Mouse (Mus musculus): Measurements from ENCODE around the gene Ptprm. TPM values are rescaled to one million over a fixed set of nuclear protein-coding genes. Genes with fewer than 3 reads are reported as not detected.

Gene Ptprm
- polyA plus RNA-seq, 1 experiment from 2014 or later: 1.4 TPM

- H3K36me3 ChIP-seq (replicated peaks; ENCODE audit: insufficient read depth, low read length): no peaks in the 10 kb centered on the region
- DNase-seq (no peak), ATAC-seq (no peak)
- H3K27ac ChIP-seq (ENCODE audit: low read depth): no peak overlapping the region
- no peak overlapping the region for H3K4me2 ChIP-seq (ENCODE audit: low read depth, low read length)
- H3K27me3 ChIP-seq (ENCODE audit: insufficient read depth, low read length): no peaks in the 10 kb centered on the region
- no peak for TF ChIP-seq CTCF (IDR thresholded peaks at IDR 0.05; ENCODE audit: low read depth)
- TF ChIP-seq EP300 (IDR thresholded peaks at IDR 0.05; ENCODE audit: low read depth): no peak
- no peaks in the 10 kb centered on the region for H3K4me1 ChIP-seq (ENCODE audit: insufficient read depth)
- no peak overlapping the region for H3K9ac ChIP-seq (replicated peaks)
- 66% methylated on average over 5 of the region's 5 CpGs for WGBS (ENCODE audit: insufficient replicate concordance)
- no peaks in the 10 kb centered on the region for H3K9me3 ChIP-seq (ENCODE audit: low read length)
- H3K4me3 ChIP-seq (ENCODE audit: low read depth, low read length): no peak overlapping the region
Measured at GRCm38 (mm10) chr17:67339569-67339968, 14.7 kb downstream of the Ptprm start.

- 41% methylated on average over 3 of the region's 3 CpGs for WGBS (ENCODE audit: insufficient replicate concordance)
- Histone ChIP-seq H3K4me1 (ENCODE audit: insufficient read depth) (no peaks in the 10 kb centered on the region), H3K27me3 (ENCODE audit: insufficient read depth, low read length) (no peaks in the 10 kb centered on the region), H3K4me2 (ENCODE audit: low read depth, low read length) (no peak overlapping the region), H3K4me3 (ENCODE audit: low read depth, low read length) (no peak overlapping the region), H3K36me3 (replicated peaks; ENCODE audit: insufficient read depth, low read length) (no peaks in the 10 kb centered on the region), H3K27ac (ENCODE audit: low read depth) (no peak overlapping the region), H3K9ac (replicated peaks) (no peak overlapping the region), H3K9me3 (ENCODE audit: low read length) (no peaks in the 10 kb centered on the region)
- ATAC-seq: no peak
- no peak for TF ChIP-seq CTCF (IDR thresholded peaks at IDR 0.05; ENCODE audit: low read depth)
- TF ChIP-seq EP300 (IDR thresholded peaks at IDR 0.05; ENCODE audit: low read depth): no peak
- DNase-seq: no peak
Measured at GRCm38 (mm10) chr17:67334310-67334709, 19.9 kb downstream of the Ptprm start.

- no peak overlapping the region for H3K9ac ChIP-seq (replicated peaks)
- H3K4me3 ChIP-seq (ENCODE audit: low read depth, low read length): no peak overlapping the region
- DNase-seq (no peak), ATAC-seq (no peak)
- WGBS (ENCODE audit: insufficient replicate concordance): 29% methylated on average over 4 of the region's 4 CpGs
- no peak for TF ChIP-seq EP300 (IDR thresholded peaks at IDR 0.05; ENCODE audit: low read depth)
- no peak for TF ChIP-seq CTCF (IDR thresholded peaks at IDR 0.05; ENCODE audit: low read depth)
- no peak overlapping the region for H3K4me2 ChIP-seq (ENCODE audit: low read depth, low read length)
- no peaks in the 10 kb centered on the region for H3K4me1 ChIP-seq (ENCODE audit: insufficient read depth)
- no peaks in the 10 kb centered on the region for H3K36me3 ChIP-seq (replicated peaks; ENCODE audit: insufficient read depth, low read length)
- no peaks in the 10 kb centered on the region for H3K27me3 ChIP-seq (ENCODE audit: insufficient read depth, low read length)
- H3K27ac ChIP-seq (ENCODE audit: low read depth): 0 out of 2 replicates have a peak overlapping the region, but pooled peaks have one; percentile 6
- H3K9me3 ChIP-seq (ENCODE audit: low read length): no peaks in the 10 kb centered on the region
Measured at GRCm38 (mm10) chr17:67329435-67329834, 24.8 kb downstream of the Ptprm start.

GRCm38 (mm10) chr17:67324499-67324832 is 29.8 kb downstream of the Ptprm start:
- Histone ChIP-seq H3K9me3 (ENCODE audit: low read length) (no peaks in the 10 kb centered on the region), H3K36me3 (replicated peaks; ENCODE audit: insufficient read depth, low read length) (no peaks in the 10 kb centered on the region), H3K27me3 (ENCODE audit: insufficient read depth, low read length) (no peaks in the 10 kb centered on the region), H3K27ac (ENCODE audit: low read depth) (no peak overlapping the region), H3K4me1 (ENCODE audit: insufficient read depth) (no peaks in the 10 kb centered on the region), H3K4me3 (ENCODE audit: low read depth, low read length) (no peak overlapping the region), H3K9ac (replicated peaks) (no peak overlapping the region), H3K4me2 (ENCODE audit: low read depth, low read length) (no peak overlapping the region)
- no peak for ATAC-seq
- DNase-seq: no peak
- TF ChIP-seq EP300 (IDR thresholded peaks at IDR 0.05; ENCODE audit: low read depth) (no peak), CTCF (IDR thresholded peaks at IDR 0.05; ENCODE audit: low read depth) (no peak)
- WGBS (ENCODE audit: insufficient replicate concordance): 37% methylated on average over 1 of the region's 1 CpGs

GRCm38 (mm10) chr17:67323777-67324498 is 30.3 kb downstream of the Ptprm start:
- no peak for DNase-seq
- Histone ChIP-seq H3K9ac (replicated peaks) (no peak overlapping the region), H3K36me3 (replicated peaks; ENCODE audit: insufficient read depth, low read length) (no peaks in the 10 kb centered on the region), H3K27me3 (ENCODE audit: insufficient read depth, low read length) (no peaks in the 10 kb centered on the region), H3K9me3 (ENCODE audit: low read length) (no peaks in the 10 kb centered on the region), H3K4me2 (ENCODE audit: low read depth, low read length) (no peak overlapping the region), H3K4me1 (ENCODE audit: insufficient read depth) (no peaks in the 10 kb centered on the region), H3K27ac (ENCODE audit: low read depth) (no peak overlapping the region), H3K4me3 (ENCODE audit: low read depth, low read length) (no peak overlapping the region)
- ATAC-seq: no peak
- TF ChIP-seq EP300 (IDR thresholded peaks at IDR 0.05; ENCODE audit: low read depth) (no peak), CTCF (IDR thresholded peaks at IDR 0.05; ENCODE audit: low read depth) (no peak)
- WGBS (ENCODE audit: insufficient replicate concordance): 59% methylated on average over 11 of the region's 11 CpGs

GRCm38 (mm10) chr17:67314491-67315205 is 39.6 kb downstream of the Ptprm start:
- 73% methylated on average over 4 of the region's 4 CpGs for WGBS (ENCODE audit: insufficient replicate concordance)
- TF ChIP-seq CTCF (IDR thresholded peaks at IDR 0.05; ENCODE audit: low read depth): no peak
- TF ChIP-seq EP300 (IDR thresholded peaks at IDR 0.05; ENCODE audit: low read depth): no peak
- H3K4me2 ChIP-seq (ENCODE audit: low read depth, low read length): no peak overlapping the region
- H3K27me3 ChIP-seq (ENCODE audit: insufficient read depth, low read length): no peaks in the 10 kb centered on the region
- no peak for DNase-seq
- no peaks in the 10 kb centered on the region for H3K36me3 ChIP-seq (replicated peaks; ENCODE audit: insufficient read depth, low read length)
- H3K9me3 ChIP-seq (ENCODE audit: low read length): no peaks in the 10 kb centered on the region
- no peak overlapping the region for H3K27ac ChIP-seq (ENCODE audit: low read depth)
- no peak overlapping the region for H3K4me3 ChIP-seq (ENCODE audit: low read depth, low read length)
- H3K9ac ChIP-seq (replicated peaks): no peak overlapping the region
- ATAC-seq: no peak
- no peaks in the 10 kb centered on the region for H3K4me1 ChIP-seq (ENCODE audit: insufficient read depth)
